Mouse (Mus musculus) megakaryocyte, embryonic 14.5 days (primary cell): ENCODE results near the gene Vps52. TPM values are rescaled to one million over a fixed set of nuclear protein-coding genes. Genes with fewer than 3 reads are reported as not detected.

ENCODE experiments used
- H3K27me3 ChIP-seq: replicated peaks from 2 replicates; pipeline ENCODE3; 2012; ENCODE audit warnings: inconsistent platforms
- H3K36me3 ChIP-seq: replicated peaks from 2 replicates; pipeline ENCODE3; 2012; ENCODE audit warnings: low read length, inconsistent platforms, mixed read lengths
- H3K4me1 ChIP-seq: 2 replicates; pipeline ENCODE4 v1.6.1; 2012; ENCODE audit warnings: inconsistent platforms
- H3K4me3 ChIP-seq: replicated peaks from 2 replicates; pipeline ENCODE3; 2012; ENCODE audit warnings: moderate library complexity, mild to moderate bottlenecking, inconsistent platforms
- H3K9me3 ChIP-seq: 2 replicates; pipeline ENCODE4 v1.6.1; 2012; ENCODE audit warnings: inconsistent platforms
- FLI1 ChIP-seq: IDR thresholded peaks from 2 replicates; pipeline ENCODE4 v1.6.1; 2012; ENCODE audit warnings: low read length, inconsistent platforms, mixed read lengths
- GATA1 ChIP-seq: IDR thresholded peaks from 3 replicates; pipeline ENCODE4 v1.6.1; 2012; ENCODE audit warnings: mixed read lengths, low read length, inconsistent platforms, borderline replicate concordance
- polyA plus RNA-seq: library from polyadenylated mRNA; stranded (reverse); fragments of >175 nt; gene quantifications from 2 replicates; pipeline ENCODE4 v1.2.3, GENCODE M21; 2012; ENCODE audit warnings: low replicate concordance; ENCODE audit not compliant: insufficient read depth

Gene Vps52
- polyA plus RNA-seq, 1 experiment = 75.8 TPM

GRCm38 (mm10) chr17:33965082-33965845 is 9.7 kb downstream of the Vps52 start:
- H3K36me3 ChIP-seq = peaks cover 48% of the 10 kb centered on the region
- peaks cover 7% of the 10 kb centered on the region for H3K4me1 ChIP-seq
- no peak overlapping the region for H3K4me3 ChIP-seq
- TF ChIP-seq FLI1 = no peak
- TF ChIP-seq GATA1 = no peak
- H3K27me3 ChIP-seq = peaks cover 2% of the 10 kb centered on the region
- H3K9me3 ChIP-seq = peaks cover 4% of the 10 kb centered on the region

DNA sequence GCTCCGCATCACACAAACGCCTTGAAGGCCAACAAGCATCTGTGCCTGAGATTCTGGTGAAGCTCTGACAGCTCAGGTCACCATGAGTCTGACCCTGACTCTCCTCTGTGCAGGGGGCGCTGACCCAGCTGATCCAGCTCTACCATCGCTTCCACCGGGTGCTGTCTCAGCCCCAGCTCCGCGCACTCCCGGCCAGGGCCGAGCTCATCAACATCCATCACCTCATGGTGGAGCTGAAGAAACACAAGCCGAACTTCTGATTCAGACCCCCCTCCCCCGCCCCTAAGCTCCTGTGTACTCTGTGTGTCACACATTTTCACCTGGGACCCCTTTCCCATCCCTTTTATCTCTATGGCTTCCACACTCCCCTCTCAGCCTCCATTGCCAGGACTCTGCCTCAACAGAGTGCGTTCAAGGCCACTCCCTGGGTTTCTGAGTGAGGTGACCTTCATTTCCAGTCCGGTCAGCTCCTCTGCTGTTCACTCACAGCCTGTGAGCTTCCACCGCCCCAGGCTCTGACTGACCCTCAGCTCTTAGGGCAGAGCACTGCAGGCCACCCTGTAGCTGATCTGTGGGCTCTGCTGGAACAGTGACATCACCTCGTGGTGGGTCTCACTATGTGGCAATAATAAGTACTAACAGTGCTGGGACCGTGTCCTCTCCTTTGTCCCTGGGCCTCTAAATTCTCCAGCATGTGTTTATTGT is 10.4 kb downstream of the Vps52 start:
- TF ChIP-seq FLI1 (no peak), GATA1 (no peak)
- H3K4me3 ChIP-seq = no peak overlapping the region
- peaks cover 42% of the 10 kb centered on the region for H3K36me3 ChIP-seq
- peaks cover 7% of the 10 kb centered on the region for H3K9me3 ChIP-seq
- peaks cover 2% of the 10 kb centered on the region for H3K27me3 ChIP-seq
- peaks cover 7% of the 10 kb centered on the region for H3K4me1 ChIP-seq

DNA sequence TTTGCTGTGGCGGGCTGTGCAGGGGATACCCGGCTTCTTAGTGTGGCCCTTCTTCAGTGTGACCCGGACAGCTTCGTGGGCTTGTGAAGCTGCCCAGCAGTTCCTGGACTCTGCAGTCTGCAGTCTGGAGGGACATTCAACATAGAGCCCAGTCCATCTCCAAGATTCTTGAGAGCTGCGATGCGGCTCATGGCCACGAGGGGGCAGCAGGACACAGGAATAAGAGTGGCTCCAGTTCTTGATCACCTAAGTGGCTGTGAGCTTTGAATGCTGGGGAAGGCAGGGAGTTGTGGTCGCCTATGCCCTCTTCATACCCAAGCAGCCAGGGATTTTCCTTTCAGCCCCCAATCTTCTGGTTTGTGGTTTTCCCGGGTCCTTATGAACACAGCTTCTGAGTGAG is 12.9 kb downstream of the Vps52 start:
- H3K27me3 ChIP-seq = peaks cover 4% of the 10 kb centered on the region
- peaks cover 7% of the 10 kb centered on the region for H3K9me3 ChIP-seq
- peaks cover 22% of the 10 kb centered on the region for H3K36me3 ChIP-seq
- no peak overlapping the region for H3K4me3 ChIP-seq
- TF ChIP-seq GATA1 (no peak), FLI1 (no peak)
- peaks cover 14% of the 10 kb centered on the region for H3K4me1 ChIP-seq

DNA sequence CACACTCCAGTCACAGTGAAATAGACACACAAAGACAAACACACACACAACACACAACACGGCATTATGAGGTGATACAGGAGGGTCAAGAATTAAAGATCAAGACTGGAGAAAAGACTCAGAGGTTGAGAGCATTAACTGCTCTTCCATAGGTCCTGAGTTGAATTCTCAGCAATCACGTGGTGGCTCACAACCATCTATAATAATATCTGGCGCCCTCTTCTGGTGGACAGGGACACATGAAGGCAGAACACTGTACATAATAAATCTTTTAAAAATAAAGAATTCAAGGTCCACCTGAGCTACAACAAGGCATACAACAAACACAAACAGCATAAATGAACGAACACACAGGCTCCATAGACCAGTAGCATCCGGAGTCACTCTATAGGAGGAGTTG is 13.3 kb downstream of the Vps52 start:
- Histone ChIP-seq H3K9me3 (peaks cover 7% of the 10 kb centered on the region), H3K36me3 (peaks cover 22% of the 10 kb centered on the region), H3K27me3 (peaks cover 4% of the 10 kb centered on the region), H3K4me3 (no peak overlapping the region), H3K4me1 (peaks cover 19% of the 10 kb centered on the region)
- TF ChIP-seq GATA1 (no peak), FLI1 (no peak)

DNA sequence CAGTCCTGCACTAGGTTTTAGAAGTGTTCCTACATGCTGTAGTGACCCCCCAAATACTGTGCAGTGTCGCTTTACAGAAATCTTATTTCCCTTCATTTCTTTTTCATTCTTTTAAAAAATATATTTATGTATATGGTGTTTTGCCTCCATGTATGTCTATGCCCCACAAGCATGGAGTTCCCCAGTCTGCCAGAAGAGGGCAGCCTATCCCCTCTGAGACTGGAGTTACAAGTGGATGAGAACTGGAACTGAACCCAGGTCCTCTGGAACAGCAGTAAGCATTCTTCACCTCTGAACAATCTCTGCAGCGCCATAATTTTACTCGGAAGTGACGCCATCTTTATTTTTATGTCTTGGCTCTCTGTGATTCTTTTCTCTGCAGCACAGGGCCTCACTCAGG is 13.8 kb downstream of the Vps52 start:
- H3K36me3 ChIP-seq = peaks cover 22% of the 10 kb centered on the region
- peaks cover 4% of the 10 kb centered on the region for H3K27me3 ChIP-seq
- H3K9me3 ChIP-seq = peaks cover 7% of the 10 kb centered on the region
- TF ChIP-seq FLI1 (no peak), GATA1 (no peak)
- peaks cover 21% of the 10 kb centered on the region for H3K4me1 ChIP-seq
- H3K4me3 ChIP-seq = no peak overlapping the region

- H3K36me3 ChIP-seq = no peaks in the 10 kb centered on the region
- peaks cover 7% of the 10 kb centered on the region for H3K9me3 ChIP-seq
- no peak for TF ChIP-seq GATA1
- no peak for TF ChIP-seq FLI1
- no peak overlapping the region for H3K4me3 ChIP-seq
- H3K27me3 ChIP-seq = peaks cover 3% of the 10 kb centered on the region
- peaks cover 22% of the 10 kb centered on the region for H3K4me1 ChIP-seq
These were observed 17.1 kb downstream of the Vps52 start for GRCm38 (mm10) chr17:33972691-33973090.

- peaks cover 12% of the 10 kb centered on the region for H3K27me3 ChIP-seq
- no peak overlapping the region for H3K4me3 ChIP-seq
- peaks cover 27% of the 10 kb centered on the region for H3K4me1 ChIP-seq
- H3K36me3 ChIP-seq = no peaks in the 10 kb centered on the region
- TF ChIP-seq GATA1 = no peak
- no peak for TF ChIP-seq FLI1
- H3K9me3 ChIP-seq = peaks cover 7% of the 10 kb centered on the region
These were observed 18.0 kb downstream of the Vps52 start for GRCm38 (mm10) chr17:33973572-33973971.

DNA sequence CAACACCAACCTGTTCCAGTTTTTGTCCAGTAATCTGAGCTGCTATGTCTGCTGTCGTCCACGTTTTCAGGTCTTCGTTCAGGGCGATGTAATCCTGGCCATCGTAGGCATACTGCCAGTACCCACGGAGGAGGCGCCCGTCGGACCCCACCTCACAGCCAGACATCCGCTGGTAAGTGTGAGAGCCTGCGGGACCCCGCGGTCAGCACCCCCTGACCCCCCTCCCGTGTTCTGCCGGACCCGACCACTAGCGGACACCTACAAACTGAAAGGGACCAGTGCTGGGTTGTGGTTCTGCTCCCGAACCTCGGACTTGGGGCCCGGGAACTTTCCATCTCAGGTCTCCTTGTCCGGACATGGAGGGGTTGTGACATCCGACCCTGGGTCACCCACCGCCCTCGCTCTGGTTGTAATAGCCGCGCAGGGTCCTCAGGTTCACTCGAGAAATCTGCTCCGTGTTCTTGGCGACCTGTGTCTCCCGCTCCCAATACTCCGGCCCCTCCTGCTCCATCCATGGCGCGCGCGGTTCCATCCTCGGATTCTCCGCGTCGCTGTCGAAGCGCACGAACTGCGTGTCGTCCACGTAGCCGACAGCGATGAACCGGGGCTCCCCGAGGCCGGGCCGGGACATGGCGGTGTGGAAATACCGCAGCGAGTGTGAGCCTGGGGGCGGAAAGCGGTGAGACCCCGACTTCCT is 22.4 kb downstream of the Vps52 start:
- no peak for TF ChIP-seq FLI1
- TF ChIP-seq GATA1 = no peak
- peaks cover 23% of the 10 kb centered on the region for H3K27me3 ChIP-seq
- H3K36me3 ChIP-seq = no peaks in the 10 kb centered on the region
- peak overlapping the region; percentile 92 for H3K4me3 ChIP-seq
- H3K4me1 ChIP-seq = peaks cover 37% of the 10 kb centered on the region
- no peaks in the 10 kb centered on the region for H3K9me3 ChIP-seq

DNA sequence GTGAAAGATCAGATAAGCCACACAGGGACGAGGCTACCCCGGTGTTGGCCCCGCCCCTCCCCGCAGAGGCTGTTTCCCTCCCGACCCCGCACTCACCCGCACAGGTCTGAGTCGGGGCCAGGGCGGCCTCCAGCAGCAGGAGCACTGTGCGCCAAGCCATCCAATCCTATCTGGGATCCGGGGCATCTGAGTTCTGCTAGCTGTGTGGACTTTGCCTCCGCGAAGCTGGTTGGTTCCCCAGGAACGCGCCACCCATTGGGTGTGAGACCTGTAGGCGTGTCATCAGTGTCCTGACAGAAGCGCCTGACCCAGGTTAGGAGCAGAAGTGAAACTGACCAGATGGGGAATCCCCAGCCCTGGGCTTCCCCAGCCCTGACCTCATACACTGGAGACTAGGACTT is 23.0 kb downstream of the Vps52 start:
- Histone ChIP-seq H3K4me3 (peak overlapping the region; percentile 92), H3K27me3 (peaks cover 25% of the 10 kb centered on the region), H3K36me3 (no peaks in the 10 kb centered on the region), H3K4me1 (peaks cover 31% of the 10 kb centered on the region), H3K9me3 (no peaks in the 10 kb centered on the region)
- TF ChIP-seq FLI1 (no peak), GATA1 (no peak)

GRCm38 (mm10) chr17:33979512-33980050 is 24.0 kb downstream of the Vps52 start:
- H3K4me1 ChIP-seq = peaks cover 26% of the 10 kb centered on the region
- peak overlapping the region; percentile 92 for H3K4me3 ChIP-seq
- no peak for TF ChIP-seq FLI1
- no peak for TF ChIP-seq GATA1
- H3K27me3 ChIP-seq = peaks cover 27% of the 10 kb centered on the region
- no peaks in the 10 kb centered on the region for H3K9me3 ChIP-seq
- H3K36me3 ChIP-seq = no peaks in the 10 kb centered on the region
